Mouse (Mus musculus) CH12.LX (cell line): ENCODE measurements at regions not wholly inside any gene's neighbourhood (a gene's known extent, or its start where the extent isn't known, plus 50 kb on each side); places are given as distances from the start of the nearest gene placed in this dataset.

Experiments used
- DNase-seq: peaks from one replicate; pipeline ENCODE4 v3.0.0-alpha.2; 2013; ENCODE audit errors: extremely low read depth
- H3K27ac ChIP-seq: 2 replicates; pipeline ENCODE4 v1.5.1; 2012; ENCODE audit warnings: low read depth, mild to moderate bottlenecking, control low read depth, moderate library complexity; ENCODE audit not compliant: insufficient read depth
- H3K27me3 ChIP-seq: replicated peaks from 2 replicates; pipeline ENCODE3; 2012; ENCODE audit warnings: inconsistent platforms
- H3K36me3 ChIP-seq, 2 experiments: replicated peaks in 1 of 2; 2 replicates each; pipeline versions ENCODE3 to v1.6.1; 2012; ENCODE audit warnings: inconsistent platforms in 1 of 2, low read length in 1 of 2, mild to moderate bottlenecking in 1 of 2, mixed read lengths in 1 of 2, moderate library complexity in 1 of 2; ENCODE audit not compliant: control insufficient read depth in 1 of 2, insufficient read depth in 1 of 2
- H3K4me1 ChIP-seq, 2 experiments: 2 replicates each; pipeline ENCODE4 v1.6.1; 2012; ENCODE audit warnings: inconsistent platforms in 1 of 2, moderate library complexity in 1 of 2; ENCODE audit not compliant: insufficient read depth in 2 of 2, control insufficient read depth in 1 of 2
- H3K4me2 ChIP-seq: 2 replicates; pipeline ENCODE4 v1.6.1; 2012; ENCODE audit warnings: low read depth, mild to moderate bottlenecking, control low read depth; ENCODE audit not compliant: poor library complexity, insufficient read depth, severe bottlenecking
- H3K4me3 ChIP-seq, 3 experiments: fragments of 150-350 bp in 1 of 3; sonication (generic) in 1 of 3; replicated peaks in 1 of 3; 2 replicates each; pipeline versions ENCODE3 to v1.5.1; 2011 to 2012; ENCODE audit warnings: low read depth in 2 of 3, low read length in 2 of 3, mild to moderate bottlenecking in 2 of 3, moderate library complexity in 2 of 3, control low read depth in 1 of 3, improper control_type of control experiment in 1 of 3, inconsistent platforms in 1 of 3, mixed read lengths in 1 of 3; ENCODE audit not compliant: poor library complexity in 1 of 3
- H3K79me2 ChIP-seq: replicated peaks from 2 replicates; pipeline ENCODE4 v1.6.1; 2012; ENCODE audit warnings: mild to moderate bottlenecking, moderate library complexity; ENCODE audit not compliant: control insufficient read depth, poor library complexity, insufficient read depth, severe bottlenecking; ENCODE audit errors: extremely low read depth
- H3K9ac ChIP-seq: 2 replicates; pipeline ENCODE4 v1.6.1; 2012; ENCODE audit warnings: low read depth, mild to moderate bottlenecking, control low read depth, moderate library complexity; ENCODE audit not compliant: insufficient read depth
- H3K9me3 ChIP-seq: replicated peaks from 2 replicates; pipeline ENCODE3; 2012; ENCODE audit warnings: low read length, inconsistent platforms, mixed read lengths
- BHLHE40 ChIP-seq: IDR thresholded peaks from 2 replicates; pipeline ENCODE4 v1.6.1; 2011; ENCODE audit warnings: mild to moderate bottlenecking, low read depth, low read length, improper control_type of control experiment
- CHD1 ChIP-seq: IDR thresholded peaks from 2 replicates; pipeline ENCODE4 v1.6.1; 2012; ENCODE audit warnings: low read depth, low read length, improper control_type of control experiment, inconsistent platforms
- CTCF ChIP-seq, 2 experiments: IDR thresholded peaks in 1 of 2; conservative IDR thresholded peaks in 1 of 2; 2 replicates each; pipeline ENCODE4 v1.5.1; 2011 to 2012; ENCODE audit warnings: low read depth in 2 of 2, low read length in 2 of 2, improper control_type of control experiment in 1 of 2, inconsistent platforms in 1 of 2, mild to moderate bottlenecking in 1 of 2, moderate library complexity in 1 of 2
- ELF1 ChIP-seq: IDR thresholded peaks from 2 replicates; pipeline ENCODE4 v1.6.1; 2014; ENCODE audit warnings: low read depth, mild to moderate bottlenecking, inconsistent platforms, low read length, improper control_type of control experiment
- EP300 ChIP-seq: IDR thresholded peaks from 2 replicates; pipeline ENCODE4 v1.6.1; 2011; ENCODE audit warnings: low read length, improper control_type of control experiment
- ETS1 ChIP-seq: conservative IDR thresholded peaks from 2 replicates; pipeline ENCODE4 v1.6.1; 2012; ENCODE audit warnings: low read depth, mild to moderate bottlenecking, inconsistent platforms, low read length, improper control_type of control experiment, moderate library complexity
- HCFC1 ChIP-seq: IDR thresholded peaks from 2 replicates; pipeline ENCODE4 v1.6.1; 2012; ENCODE audit warnings: low read depth, mild to moderate bottlenecking, inconsistent platforms, low read length, improper control_type of control experiment
- IRF4 ChIP-seq: IDR thresholded peaks from 2 replicates; pipeline ENCODE4 v1.6.1; 2014; ENCODE audit warnings: low read depth, mild to moderate bottlenecking, inconsistent platforms, low read length, improper control_type of control experiment
- JUN ChIP-seq: IDR thresholded peaks from 2 replicates; pipeline ENCODE4 v1.6.1; 2011; ENCODE audit warnings: low read depth, mild to moderate bottlenecking, low read length, improper control_type of control experiment, moderate library complexity; ENCODE audit not compliant: insufficient read depth
- JUND ChIP-seq: conservative IDR thresholded peaks from 2 replicates; pipeline ENCODE4 v1.6.1; 2011; ENCODE audit warnings: low read depth, low read length, improper control_type of control experiment
- MAFK ChIP-seq: IDR thresholded peaks from 2 replicates; pipeline ENCODE4 v1.6.1; 2011; ENCODE audit warnings: low read length, improper control_type of control experiment; ENCODE audit not compliant: insufficient replicate concordance
- MAX ChIP-seq: IDR thresholded peaks from 2 replicates; pipeline ENCODE4 v1.6.1; 2011; ENCODE audit warnings: low read length, improper control_type of control experiment
- MAZ ChIP-seq: IDR thresholded peaks from 2 replicates; pipeline ENCODE4 v1.6.1; 2012; ENCODE audit warnings: low read depth, mild to moderate bottlenecking, inconsistent platforms, low read length, improper control_type of control experiment, moderate library complexity
- MXI1 ChIP-seq: IDR thresholded peaks from 2 replicates; pipeline ENCODE4 v1.6.1; 2011; ENCODE audit warnings: mild to moderate bottlenecking, low read depth, low read length, improper control_type of control experiment
- MYC ChIP-seq: IDR thresholded peaks from 2 replicates; pipeline ENCODE4 v1.6.1; 2011; ENCODE audit warnings: low read depth, mild to moderate bottlenecking, improper control_type of control experiment, low read length
- NELFE ChIP-seq: IDR thresholded peaks from 2 replicates; pipeline ENCODE4 v1.6.1; 2011; ENCODE audit warnings: low read depth, low read length, improper control_type of control experiment
- NRF1 ChIP-seq: IDR thresholded peaks from 2 replicates; pipeline ENCODE4 v1.6.1; 2014; ENCODE audit warnings: low read depth, mild to moderate bottlenecking, inconsistent platforms, low read length, improper control_type of control experiment, moderate library complexity
- PAX5 ChIP-seq: IDR thresholded peaks from 2 replicates; pipeline ENCODE4 v1.6.1; 2012; ENCODE audit warnings: low read length, inconsistent platforms, mixed read lengths
- POLR2AphosphoS2 ChIP-seq: IDR thresholded peaks from 2 replicates; pipeline ENCODE4 v1.6.1; 2011; ENCODE audit warnings: low read depth, low read length, improper control_type of control experiment
- RAD21 ChIP-seq: IDR thresholded peaks from 2 replicates; pipeline ENCODE4 v1.6.1; 2011; ENCODE audit warnings: low read depth, mild to moderate bottlenecking, low read length, improper control_type of control experiment, moderate library complexity
- RCOR1 ChIP-seq: conservative IDR thresholded peaks from 2 replicates; pipeline ENCODE4 v1.6.1; 2012; ENCODE audit warnings: low read depth, mild to moderate bottlenecking, inconsistent platforms, low read length, improper control_type of control experiment
- SMC3 ChIP-seq: IDR thresholded peaks from 2 replicates; pipeline ENCODE4 v1.6.1; 2011; ENCODE audit warnings: low read depth, low read length, improper control_type of control experiment
- TBP ChIP-seq: conservative IDR thresholded peaks from 2 replicates; pipeline ENCODE4 v1.6.1; 2011; ENCODE audit warnings: low read depth, low read length, improper control_type of control experiment
- TCF12 ChIP-seq: IDR thresholded peaks from 2 replicates; pipeline ENCODE4 v1.6.1; 2014; ENCODE audit warnings: low read depth, mild to moderate bottlenecking, inconsistent platforms, low read length, improper control_type of control experiment
- UBTF ChIP-seq: IDR thresholded peaks from 2 replicates; pipeline ENCODE4 v1.6.1; 2012; ENCODE audit warnings: low read depth, mild to moderate bottlenecking, inconsistent platforms, low read length, improper control_type of control experiment, moderate library complexity
- USF1 ChIP-seq: IDR thresholded peaks from 2 replicates; pipeline ENCODE4 v1.6.1; 2014; ENCODE audit warnings: low read depth, mild to moderate bottlenecking, inconsistent platforms, low read length, improper control_type of control experiment
- USF2 ChIP-seq: conservative IDR thresholded peaks from 2 replicates; pipeline ENCODE4 v1.6.1; 2011; ENCODE audit warnings: low read depth, low read length, improper control_type of control experiment
- ZC3H11A ChIP-seq: IDR thresholded peaks from 2 replicates; pipeline ENCODE4 v1.6.1; 2012; ENCODE audit warnings: low read depth, mild to moderate bottlenecking, inconsistent platforms, low read length, improper control_type of control experiment
- ZKSCAN1 ChIP-seq: IDR thresholded peaks from 2 replicates; pipeline ENCODE4 v1.6.1; 2012; ENCODE audit warnings: low read depth, inconsistent platforms, low read length, improper control_type of control experiment, borderline replicate concordance
- ZMIZ1 ChIP-seq: IDR thresholded peaks from 2 replicates; pipeline ENCODE4 v1.6.1; 2012; ENCODE audit warnings: low read depth, mild to moderate bottlenecking, inconsistent platforms, low read length, improper control_type of control experiment
- ZNF384 ChIP-seq: IDR thresholded peaks from 2 replicates; pipeline ENCODE4 v1.6.1; 2012; ENCODE audit warnings: low read depth, low read length, improper control_type of control experiment, inconsistent platforms
- dilution Hi-C: fragments of 300-500 bp; cut with MboI; formaldehyde crosslinking; loops from 2 replicates; pipeline ENCODE4 v1.14.3; 2020; ENCODE audit warnings: low sequenced_read_pairs; ENCODE audit not compliant: extremely low pct_unique_long_range_greater_than_20kb, extremely low pct_ligation_motif_present
- in situ Hi-C: fragments of 300-500 bp; cut with MboI; formaldehyde crosslinking; loops from 3 replicates; pipeline ENCODE4 v1.14.3; 2019; ENCODE audit warnings: low sequenced_read_pairs, low pct_ligation_motif_present, low pct_unique_long_range_greater_than_20kb, mixed read lengths

- in situ Hi-C loops: no loop called here
- no peaks in the 10 kb centered on the region for H3K36me3 ChIP-seq
- dilution Hi-C loops: no loop called here
- no peaks in the 10 kb centered on the region for H3K27me3 ChIP-seq
- no peaks in the 10 kb centered on the region for H3K79me2 ChIP-seq
- TF ChIP-seq JUND (no peak), EP300 (no peak), RCOR1 (no peak), MAFK (no peak), ZMIZ1 (no peak), USF2 (no peak), NRF1 (no peak), UBTF (no peak), ELF1 (no peak), ZNF384 (no peak), TBP (no peak)
- H3K4me2 ChIP-seq: 0 out of 2 replicates have a peak overlapping the region, but pooled peaks have one; percentile 4
- H3K27ac ChIP-seq: no peak overlapping the region
- H3K4me1 ChIP-seq: no peaks in the 10 kb centered on the region
- H3K9me3 ChIP-seq: no peaks in the 10 kb centered on the region
- no peak overlapping the region for H3K9ac ChIP-seq
- DNase-seq: no peak
- no peak overlapping the region for H3K4me3 ChIP-seq
Measured at GRCm38 (mm10) chr13:50351946-50352345, 65.7 kb upstream of the Fbxw17 start.

- TF ChIP-seq MYC (no peak), MAFK (no peak), BHLHE40 (no peak), PAX5 (no peak), ETS1 (no peak), UBTF (no peak), ZKSCAN1 (peak; percentile 34; the same call in 1 of the 2 replicates), MAZ (no peak), NELFE (no peak), HCFC1 (no peak), TBP (no peak), CHD1 (no peak), USF1 (no peak), IRF4 (no peak), ZMIZ1 (no peak), MAX (no peak), RAD21 (peak; percentile 69), TCF12 (no peak), POLR2AphosphoS2 (no peak), CTCF (conservative IDR thresholded peaks at IDR 0.05 in 1 of 2, IDR thresholded peaks at IDR 0.05 in 1 of 2; ENCODE audit: low read depth in 2 of 2, low read length in 2 of 2) (peak in 1 of 2 experiments; percentile 57; a peak in 2 of 4 replicates), ZNF384 (no peak), SMC3 (peak; percentile 44), MXI1 (no peak), ZC3H11A (no peak), JUN (no peak)
- Histone ChIP-seq H3K4me2 (no peak overlapping the region), H3K27me3 (no peaks in the 10 kb centered on the region), H3K9ac (no peak overlapping the region), H3K4me1 (no peaks in the 10 kb centered on the region), H3K4me3 (no peak overlapping the region), H3K27ac (no peak overlapping the region), H3K79me2 (no peaks in the 10 kb centered on the region), H3K9me3 (no peaks in the 10 kb centered on the region), H3K36me3 (no peaks in the 10 kb centered on the region)
- in situ Hi-C loops (no loop called here), dilution Hi-C loops (no loop called here)
- DNase-seq: peak; percentile 5
Measured at GRCm38 (mm10) chr13:50355265-50355664, 62.4 kb upstream of the Fbxw17 start.
